Comparison of ENCODE assay signal across 30 mouse cellular contexts in the genomic region with DNA sequence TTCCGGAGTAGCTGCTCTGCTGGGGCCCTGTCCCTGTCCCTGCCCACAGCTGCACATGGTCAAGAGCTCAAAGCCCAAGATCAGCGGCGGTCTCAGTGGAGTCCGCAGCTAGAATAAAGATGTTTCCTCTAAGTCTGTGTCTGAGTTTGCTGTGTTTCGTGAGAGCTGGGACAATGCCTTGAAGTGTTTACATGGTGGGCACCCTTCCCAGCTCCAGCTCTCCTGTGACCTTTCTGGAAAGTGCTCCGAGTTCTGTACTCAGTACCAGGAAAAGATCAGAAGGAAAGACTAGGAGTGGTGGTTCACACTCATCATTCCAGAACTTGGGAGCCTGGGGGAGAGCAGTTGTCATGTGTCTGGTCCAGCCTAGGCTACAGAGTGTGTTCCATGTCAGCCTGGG. TPM values are rescaled to one million over a fixed set of nuclear protein-coding genes. Genes with fewer than 3 reads are reported as not detected.
DNase-seq lines count a peak whose midpoint lies in the region; ATAC-seq and TF ChIP-seq lines count a peak whose summit lies in the region.
"Had no signal": no experiment of that assay in that cellular context is flagged by ENCODE, and none has a peak within 500 bp of the region (broad histone marks: within the 10 kb centered on the region; RNA-seq: fewer than 3 reads in every experiment).

No protein-coding gene starts in this region.

- no peaks in the 10 kb centered on the region for H3K4me1 ChIP-seq in lung, postnatal 0 days (ENCODE audit: insufficient read depth, low read depth, low read length)
- H3K4me1 ChIP-seq: embryonic facial prominence, embryonic 12.5 days; embryonic facial prominence, embryonic 15.5 days; heart, embryonic 10.5 days; heart, embryonic 13.5 days; hindbrain, embryonic 12.5 days; hindbrain, embryonic 15.5 days had no signal

- H3K36me3 ChIP-seq in lung, postnatal 0 days (ENCODE audit: insufficient read depth, low read length): no peaks in the 10 kb centered on the region
- H3K36me3 ChIP-seq: embryonic facial prominence, embryonic 12.5 days; embryonic facial prominence, embryonic 15.5 days; heart, embryonic 10.5 days; heart, embryonic 13.5 days; hindbrain, embryonic 12.5 days; hindbrain, embryonic 15.5 days had no signal

- H3K4me3 ChIP-seq in lung, postnatal 0 days (ENCODE audit: low read depth, low read length): no peak overlapping the region
- H3K4me3 ChIP-seq: embryonic facial prominence, embryonic 12.5 days; embryonic facial prominence, embryonic 15.5 days; heart, adult 2 months; heart, embryonic 10.5 days; heart, embryonic 13.5 days; hindbrain, embryonic 12.5 days; hindbrain, embryonic 15.5 days had no signal

- TF ChIP-seq EP300 in lung, postnatal 0 days (IDR thresholded peaks at IDR 0.05): no peak

- H3K27ac ChIP-seq in lung, postnatal 0 days (ENCODE audit: low read length): no peak overlapping the region
- H3K27ac ChIP-seq: embryonic facial prominence, embryonic 12.5 days; embryonic facial prominence, embryonic 15.5 days; heart, adult 2 months; heart, embryonic 10.5 days; heart, embryonic 13.5 days; hindbrain, embryonic 12.5 days; hindbrain, embryonic 15.5 days had no signal

- no peak overlapping the region for H3K9ac ChIP-seq in lung, postnatal 0 days (replicated peaks; ENCODE audit: low read depth)
- H3K9ac ChIP-seq: embryonic facial prominence, embryonic 12.5 days; embryonic facial prominence, embryonic 15.5 days; forebrain, postnatal 0 days; heart, embryonic 13.5 days; hindbrain, embryonic 12.5 days; hindbrain, embryonic 15.5 days had no signal

- H3K9me3 ChIP-seq in lung, postnatal 0 days (ENCODE audit: low read length): no peaks in the 10 kb centered on the region
- H3K9me3 ChIP-seq: embryonic facial prominence, embryonic 12.5 days; embryonic facial prominence, embryonic 15.5 days; heart, embryonic 10.5 days; heart, embryonic 13.5 days; hindbrain, embryonic 12.5 days; hindbrain, embryonic 15.5 days had no signal

- peak; percentile 23; the same call in 1 of the 2 replicates for ATAC-seq in lung, postnatal 0 days
- ATAC-seq: activated CD4-positive, CD25-positive, alpha-beta regulatory T cell, adult 4 months; forebrain, embryonic 14.5 days; forebrain, postnatal 0 days had no signal

- 35% methylated on average over 6 of the region's 6 CpGs for WGBS in lung, postnatal 0 days

- H3K27me3 ChIP-seq in lung, postnatal 0 days (replicated peaks; ENCODE audit: insufficient read depth, low read length): no peaks in the 10 kb centered on the region
- H3K27me3 ChIP-seq: embryonic facial prominence, embryonic 12.5 days; embryonic facial prominence, embryonic 15.5 days; heart, embryonic 13.5 days; hindbrain, embryonic 12.5 days; hindbrain, embryonic 15.5 days had no signal

- H3K4me2 ChIP-seq in lung, postnatal 0 days (replicated peaks; ENCODE audit: low read depth, low read length): no peak overlapping the region
- H3K4me2 ChIP-seq: embryonic facial prominence, embryonic 12.5 days; embryonic facial prominence, embryonic 15.5 days; heart, embryonic 13.5 days; hindbrain, embryonic 12.5 days; hindbrain, embryonic 15.5 days had no signal

- intact Hi-C loops in heart, postnatal 25 days (cut with DNase I): no loop called here

- DNase-seq in lung, adult 18-20 months: peak; percentile 48 to 53
- peak; percentile 18 for DNase-seq in lung, postnatal 0 days (ENCODE audit: low spot score)
- DNase-seq in lung, postnatal 25 days (ENCODE audit: low spot score): peak; percentile 50
- no peak for DNase-seq in heart, postnatal 25 days (ENCODE audit: low spot score)
- no peak for DNase-seq in frontal cortex, adult 2 months (ENCODE audit: extremely low spot score in 1 of 2, low spot score in 1 of 2)
- no peak for DNase-seq in cerebellum, adult 9-10 months
- DNase-seq: adrenal gland, adult 8-10 months; adrenal gland, postnatal 36 days; cerebellum, adult 18-20 months; cerebellum, adult 9-11 months; cerebellum, postnatal 25 days; forebrain, postnatal 0 days; gastrocnemius, postnatal 36 days; heart, adult 2 months; heart, postnatal 14 days had no signal

- no peak for TF ChIP-seq CTCF in lung, postnatal 0 days (IDR thresholded peaks at IDR 0.05)

RNA-seq across cellular contexts. Expression of a gene that starts 16.9 kb away (rescaled TPM):
- polyA plus RNA-seq in lung, postnatal 0 days (2015; fragmentation: Nextera tagmentation; extraction: Ambion mirVana): not detected in 2 replicates
- total RNA-seq in heart, postnatal 25 days (2021): not detected
- not detected in 2 replicates for polyA plus RNA-seq in frontal cortex, adult 2 months (2012; rRNA removed)
- total RNA-seq: adrenal gland, postnatal 36 days; common myeloid progenitor, adult 5-6 weeks; ES-E14; forebrain, postnatal 0 days; gastrocnemius, postnatal 36 days; granulocyte monocyte progenitor cell, adult 5-6 weeks; heart, adult 2 months; heart, postnatal 14 days; hematopoietic stem cell, adult 5-6 weeks had no signal
- polyA plus RNA-seq: activated CD4-positive, CD25-positive, alpha-beta regulatory T cell, adult 4 months; embryonic facial prominence, embryonic 12.5 days; embryonic facial prominence, embryonic 15.5 days; forebrain, embryonic 11.5 days; forebrain, embryonic 14.5 days; forebrain, postnatal 0 days; heart, adult 2 months; heart, embryonic 10.5 days; heart, embryonic 13.5 days; heart, embryonic 16.5 days; hindbrain, embryonic 12.5 days; hindbrain, embryonic 15.5 days had no signal

RNA-seq across cellular contexts. Expression of a gene that starts 17.2 kb away (rescaled TPM):
- 18.2 and 20.4 TPM in 2 replicates for polyA plus RNA-seq in lung, postnatal 0 days (2015; fragmentation: Nextera tagmentation; extraction: Ambion mirVana)
- total RNA-seq in heart, postnatal 25 days (2021): not detected
- polyA plus RNA-seq in frontal cortex, adult 2 months (2012; rRNA removed): 0.14 and 0.17 TPM in 2 replicates
- total RNA-seq: common myeloid progenitor, adult 5-6 weeks; gastrocnemius, adult 8-10 months; gastrocnemius, postnatal 36 days; heart, adult 2 months; heart, postnatal 14 days had no signal
- polyA plus RNA-seq: activated CD4-positive, CD25-positive, alpha-beta regulatory T cell, adult 4 months; forebrain, embryonic 11.5 days had no signal

RNA-seq across cellular contexts. Expression of a gene that starts 50.2 kb away (rescaled TPM):
- polyA plus RNA-seq in lung, postnatal 0 days (2015; fragmentation: Nextera tagmentation; extraction: Ambion mirVana): 7.3 and 7.4 TPM in 2 replicates
- total RNA-seq in heart, postnatal 25 days (2021): under 1 TPM in 1 of 2 experiments, not detected in 1; 0.17 TPM
- 0.36 and 0.40 TPM in 2 replicates for polyA plus RNA-seq in frontal cortex, adult 2 months (2012; rRNA removed)
- total RNA-seq: adrenal gland, adult 8-10 months; adrenal gland, postnatal 36 days; common myeloid progenitor, adult 5-6 weeks; gastrocnemius, adult 8-10 months; gastrocnemius, postnatal 36 days; granulocyte monocyte progenitor cell, adult 5-6 weeks; hematopoietic stem cell, adult 5-6 weeks had no signal
- polyA plus RNA-seq: activated CD4-positive, CD25-positive, alpha-beta regulatory T cell, adult 4 months; embryonic facial prominence, embryonic 12.5 days; forebrain, embryonic 11.5 days; hindbrain, embryonic 12.5 days had no signal

Comparison
In these comparisons a context has a peak if more than half of its experiments do, and no peak if none do; other contexts are left out.
1. DNase-seq: peak in lung, adult 18-20 months (2 of 2), lung, postnatal 0 days (single experiment) and lung, postnatal 25 days (single experiment); none in heart, postnatal 25 days (single experiment), frontal cortex, adult 2 months (0 of 2) and cerebellum, adult 9-10 months (single experiment).
2. RNA of a gene that starts 17.2 kb away (polyA plus RNA-seq): 18.2 to 20.4 TPM in lung, postnatal 0 days; 0.14 to 0.17 TPM in frontal cortex, adult 2 months; every median in the first group is over 10 times any median in the second.